Mouse (Mus musculus) hindbrain, postnatal 0 days (tissue): ENCODE data around the gene Ensa. TPM values are rescaled to one million over a fixed set of nuclear protein-coding genes. Genes with fewer than 3 reads are reported as not detected.
A peak's percentile ranks its signal among the peaks of the same experiment; 100 is the strongest.
"Not testable (repeated sequence)": the region's sequence is repeated elsewhere in the genome, so short reads cannot be mapped to it uniquely, and the experiment has no call there.

Experiments
- ATAC-seq: fragments of 200-750 bp; cut with Nextera tagmentation; 2 replicates; pipeline ENCODE4 v1.8.0; 2017; ENCODE audit warnings: mild to moderate bottlenecking, moderate TSS enrichment, moderate library complexity
- DNase-seq: peaks from one replicate; pipeline ENCODE4 v3.0.0-alpha.2; 2015; ENCODE audit warnings: low spot score
- H3K27ac ChIP-seq: fragments of 300-500 bp; sonication (generic); 2 replicates; pipeline ENCODE4 v1.5.1; 2014; ENCODE audit warnings: mild to moderate bottlenecking
- H3K27me3 ChIP-seq: fragments of 300-500 bp; sonication (generic); 2 replicates; pipeline ENCODE4 v1.6.1; 2014; ENCODE audit warnings: low read length, mixed read lengths; ENCODE audit not compliant: insufficient read depth
- H3K36me3 ChIP-seq: fragments of 300-500 bp; sonication (generic); 2 replicates; pipeline ENCODE4 v1.6.1; 2014; ENCODE audit warnings: low read length, mixed read lengths; ENCODE audit not compliant: insufficient read depth
- H3K4me1 ChIP-seq: fragments of 300-500 bp; sonication (generic); 2 replicates; pipeline ENCODE4 v1.6.1; 2014; ENCODE audit warnings: antibody characterized with exemption, low read length, mixed read lengths; ENCODE audit not compliant: insufficient read depth
- H3K4me2 ChIP-seq: fragments of 300-500 bp; sonication (generic); 2 replicates; pipeline ENCODE4 v1.6.1; 2014; ENCODE audit warnings: low read depth, mild to moderate bottlenecking, low read length, moderate library complexity, mixed read lengths
- H3K4me3 ChIP-seq: fragments of 300-500 bp; sonication (generic); 2 replicates; pipeline ENCODE4 v1.5.1; 2014; ENCODE audit warnings: low read length
- H3K9ac ChIP-seq: fragments of 300-500 bp; sonication (generic); replicated peaks from 2 replicates; pipeline ENCODE4 v1.6.1; 2014; ENCODE audit warnings: mild to moderate bottlenecking, low read length, moderate library complexity, mixed read lengths
- H3K9me3 ChIP-seq: fragments of 300-500 bp; sonication (generic); 2 replicates; pipeline ENCODE4 v1.6.1; 2016; ENCODE audit warnings: low read length, mixed read lengths
- CTCF ChIP-seq: IDR thresholded peaks from 2 replicates; pipeline ENCODE4 v1.5.1; 2016; ENCODE audit warnings: antibody characterized with exemption, control low read depth, low read depth
- WGBS: fragments of 180-500 bp; shearing (Covaris S2); extraction: QIAGEN DNeasy Blood & Tissue Kit; methylation state at CpG from one replicate; pipeline ENCODE4 v1.1.7; 2014; 5-methylcytosine and 5-hydroxymethylcytosine counted together
- polyA plus RNA-seq: library from polyadenylated mRNA; unstranded; fragments of >200 nt; fragmentation: Nextera tagmentation; extraction: Ambion mirVana; gene quantifications from 2 replicates; pipeline ENCODE4 v1.2.1, GENCODE M21; 2015
- total RNA-seq: library from RNA; depleted of rRNA; stranded (reverse); fragments of >200 nt; gene quantifications from 2 replicates; pipeline ENCODE4 v1.2.3, GENCODE M21; 2014

Ensa gene
- total and polyA plus RNA-seq, 2 experiments from 2014 or later: 84.3 to 139 TPM

DNA sequence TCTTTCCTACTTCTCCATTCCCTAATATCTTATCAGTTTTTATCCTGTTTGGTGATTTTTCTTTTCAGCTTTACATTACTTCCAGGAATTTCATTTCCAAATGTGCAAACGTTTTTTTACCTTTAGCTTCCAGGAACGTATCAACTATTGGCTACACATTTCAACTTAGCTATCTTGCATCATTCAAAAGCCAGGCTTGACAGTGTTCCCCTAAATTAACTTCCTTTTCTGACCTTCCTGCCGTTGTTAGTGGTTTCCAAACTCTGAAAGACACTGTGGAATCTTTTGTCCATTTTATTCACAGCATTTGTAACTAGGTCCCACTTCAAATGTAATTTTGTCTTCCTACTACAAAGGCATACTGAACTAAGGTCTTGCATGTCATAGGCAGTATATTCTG lies 15.6 kb upstream of the Ensa start:
- Histone ChIP-seq H3K27me3 (no peaks in the 10 kb centered on the region), H3K4me1 (no peaks in the 10 kb centered on the region), H3K27ac (no peak overlapping the region), H3K4me2 (no peak overlapping the region), H3K9ac (no peak overlapping the region), H3K9me3 (no peaks in the 10 kb centered on the region), H3K36me3 (peaks cover 29% of the 10 kb centered on the region), H3K4me3 (no peak overlapping the region)
- WGBS: 73% methylated on average over 3 of the region's 3 CpGs
- TF ChIP-seq CTCF: no peak
- ATAC-seq: no peak
- DNase-seq: no peak

DNA sequence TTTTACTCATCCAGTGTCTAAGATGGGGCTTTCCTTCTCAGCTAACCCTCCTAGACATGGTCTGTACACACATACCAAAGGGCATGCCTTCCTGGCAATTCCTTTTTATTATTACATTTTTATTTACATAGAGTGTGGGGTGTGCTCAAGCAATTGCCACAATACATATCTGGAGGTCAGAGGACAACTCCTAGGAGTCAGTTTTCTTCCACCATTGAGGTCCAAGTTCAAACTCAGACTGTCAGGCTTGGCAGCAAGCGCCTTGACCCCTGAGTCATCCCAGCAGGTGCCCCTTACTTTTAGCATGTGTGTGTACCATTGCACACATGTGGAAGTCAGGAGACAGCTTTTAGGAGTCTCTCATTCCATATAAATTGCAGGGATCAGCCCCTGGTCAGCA lies 10.8 kb upstream of the Ensa start:
- WGBS: 96% methylated on average over 1 of the region's 1 CpGs
- Histone ChIP-seq H3K4me1 (no peaks in the 10 kb centered on the region), H3K4me2 (no peak overlapping the region), H3K36me3 (peaks cover 38% of the 10 kb centered on the region), H3K9me3 (no peaks in the 10 kb centered on the region), H3K9ac (no peak overlapping the region), H3K4me3 (no peak overlapping the region), H3K27me3 (no peaks in the 10 kb centered on the region), H3K27ac (no peak overlapping the region)
- no peak for ATAC-seq
- TF ChIP-seq CTCF: no peak
- no peak for DNase-seq

DNA sequence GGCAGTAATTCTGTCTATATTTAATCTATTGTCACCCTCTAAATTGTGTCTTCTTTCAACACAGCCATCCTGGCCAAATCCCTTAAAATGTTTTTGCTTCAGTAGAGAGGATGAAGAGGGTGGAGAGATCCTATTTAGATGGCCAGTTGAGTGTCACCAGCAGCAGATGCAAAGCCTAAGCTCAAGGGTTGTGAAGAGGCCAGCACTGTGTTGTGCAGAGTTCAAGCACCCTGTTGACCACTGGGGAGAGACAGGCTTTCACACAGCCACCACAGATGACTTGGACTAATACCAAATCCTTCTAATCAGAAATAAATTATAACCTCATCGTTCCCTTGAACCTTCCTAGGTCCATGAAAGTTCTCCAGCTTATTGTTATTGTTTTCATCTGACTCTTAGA lies 6.3 kb upstream of the Ensa start:
- no peak for TF ChIP-seq CTCF
- peaks cover 31% of the 10 kb centered on the region for H3K36me3 ChIP-seq
- no peaks in the 10 kb centered on the region for H3K27me3 ChIP-seq
- ATAC-seq (no peak), DNase-seq (no peak)
- H3K4me2 ChIP-seq: no peak overlapping the region
- 88% methylated on average over 1 of the region's 1 CpGs for WGBS
- no peak overlapping the region for H3K27ac ChIP-seq
- H3K9ac ChIP-seq: no peak overlapping the region
- no peaks in the 10 kb centered on the region for H3K4me1 ChIP-seq
- H3K4me3 ChIP-seq: no peak overlapping the region
- H3K9me3 ChIP-seq: no peaks in the 10 kb centered on the region

DNA sequence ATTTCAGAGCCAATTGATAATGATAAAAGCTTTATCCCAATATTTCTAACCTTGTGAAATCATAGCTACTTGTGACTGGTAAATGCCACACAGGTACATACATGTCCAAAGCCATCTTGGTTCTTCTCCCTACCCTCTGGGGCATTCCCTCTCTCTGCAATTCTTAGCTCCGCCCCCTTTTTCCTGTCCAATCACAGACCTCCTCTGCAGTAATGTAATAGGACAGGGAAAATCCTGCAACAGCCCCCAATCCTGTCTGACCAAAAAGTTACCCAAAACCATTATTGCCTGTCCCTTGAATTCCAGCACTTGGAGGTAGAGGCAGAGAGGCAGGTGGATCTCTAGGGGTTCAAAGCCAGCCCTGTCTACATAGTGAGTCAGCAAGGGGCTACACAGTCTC lies 3.6 kb upstream of the Ensa start:
- Histone ChIP-seq H3K27ac (no peak overlapping the region), H3K36me3 (peaks cover 20% of the 10 kb centered on the region), H3K9ac (no peak overlapping the region), H3K4me2 (no peak overlapping the region), H3K27me3 (no peaks in the 10 kb centered on the region), H3K4me3 (no peak overlapping the region), H3K9me3 (no peaks in the 10 kb centered on the region), H3K4me1 (peaks cover 5% of the 10 kb centered on the region)
- WGBS: 73% methylated on average over 1 of the region's 1 CpGs
- no peak for ATAC-seq
- DNase-seq: no peak
- TF ChIP-seq CTCF: no peak

DNA sequence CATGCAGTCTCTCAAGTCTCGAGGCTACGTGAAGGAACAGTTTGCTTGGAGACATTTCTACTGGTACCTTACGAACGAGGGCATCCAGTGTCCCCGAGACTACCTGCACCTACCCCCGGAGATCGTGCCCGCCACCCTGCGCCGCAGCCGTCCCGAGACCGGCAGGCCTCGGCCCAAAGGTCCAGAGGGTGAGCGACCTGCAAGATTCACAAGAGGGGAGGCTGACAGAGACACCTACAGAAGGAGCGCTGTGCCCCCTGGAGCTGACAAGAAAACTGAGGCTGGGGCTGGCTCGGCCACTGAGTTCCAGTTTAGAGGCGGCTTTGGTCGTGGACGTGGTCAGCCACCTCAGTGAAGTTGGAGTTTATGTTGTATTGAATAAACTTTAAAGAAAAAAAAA lies 2.4 kb upstream of the Ensa start:
- ATAC-seq, H3K4me3 ChIP-seq, H3K4me2 ChIP-seq, H3K27ac ChIP-seq, H3K4me1 ChIP-seq, H3K9ac ChIP-seq, H3K9me3 ChIP-seq, DNase-seq, H3K27me3 ChIP-seq: not testable (repeated sequence)
- H3K36me3 ChIP-seq: peaks cover 18% of the 10 kb centered on the region
- 96% methylated on average over 20 of the region's 20 CpGs for WGBS

DNA sequence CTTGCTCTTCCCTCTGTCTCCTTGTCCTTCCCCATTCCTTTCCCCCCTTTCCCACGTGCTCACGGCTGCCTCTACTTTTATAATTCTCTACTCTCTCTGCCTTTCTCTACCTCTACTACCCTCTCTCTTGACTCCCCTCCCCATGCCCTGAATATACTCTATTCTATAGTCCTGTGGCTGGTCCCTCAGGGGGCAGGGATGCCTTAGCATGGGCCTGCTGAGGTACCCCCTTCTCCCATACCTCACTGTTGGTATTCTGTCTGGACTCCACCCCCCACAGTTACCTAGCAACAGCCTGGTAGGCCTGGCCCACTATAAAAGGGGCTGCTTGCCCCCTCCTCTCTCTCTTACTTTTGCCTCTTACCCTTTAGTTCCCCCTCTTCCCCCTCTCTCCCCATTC lies 1.2 kb upstream of the Ensa start:
- Histone ChIP-seq H3K9me3 (no peaks in the 10 kb centered on the region), H3K4me1 (peaks cover 9% of the 10 kb centered on the region), H3K36me3 (peaks cover 22% of the 10 kb centered on the region), H3K4me3 (no peak overlapping the region), H3K4me2 (no peak overlapping the region), H3K27me3 (no peaks in the 10 kb centered on the region), H3K9ac (no peak overlapping the region), H3K27ac (no peak overlapping the region)
- TF ChIP-seq CTCF: no peak
- 50% methylated on average over 2 of the region's 2 CpGs for WGBS
- DNase-seq (no peak), ATAC-seq (no peak)

DNA sequence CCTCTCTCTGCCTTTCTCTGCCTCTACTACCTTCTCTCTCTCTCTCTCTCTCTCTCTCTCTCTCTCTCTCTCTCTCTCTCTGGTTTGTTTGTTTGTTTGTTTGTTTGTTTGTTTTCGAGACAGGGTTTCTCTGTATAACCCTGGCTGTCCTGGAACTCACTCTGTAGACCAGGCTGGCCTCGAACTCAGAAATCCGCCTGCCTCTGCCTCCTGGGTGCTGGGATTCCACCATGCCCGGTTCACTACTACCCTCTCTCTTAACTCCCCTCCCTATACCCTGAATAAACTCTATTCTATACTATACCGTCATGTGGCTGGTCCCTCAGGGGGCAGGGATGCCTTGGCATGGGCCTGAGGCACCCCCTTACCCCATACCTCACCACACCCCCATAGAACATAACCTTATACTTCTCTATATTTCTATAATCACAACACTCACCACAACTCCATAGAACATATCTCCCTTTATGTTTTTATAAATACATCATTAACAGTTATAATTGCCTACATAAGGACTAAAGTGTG lies 740 bp upstream of the Ensa start:
- Histone ChIP-seq H3K4me3 (peak overlapping the region; percentile 66), H3K36me3 (peaks cover 27% of the 10 kb centered on the region), H3K4me2 (peak overlapping the region; percentile 55), H3K27ac (peak overlapping the region; percentile 94), H3K9ac (peak overlapping the region; percentile 64; the same call in 1 of the 2 replicates)
- ATAC-seq, H3K27me3 ChIP-seq, H3K4me1 ChIP-seq, H3K9me3 ChIP-seq, DNase-seq: not testable (repeated sequence)
- 67% methylated on average over 5 of the region's 5 CpGs for WGBS
